Mouse (Mus musculus) myocyte (in vitro differentiated cells): ENCODE measurements around the gene Pramel1.

Experiments
- CEBPB ChIP-seq: IDR thresholded peaks from 2 replicates; pipeline ENCODE4 v1.6.1; 2011; ENCODE audit warnings: mild to moderate bottlenecking, moderate library complexity; ENCODE audit not compliant: poor library complexity, insufficient read depth, severe bottlenecking
- E2F4 ChIP-seq: IDR thresholded peaks from one replicate; pipeline ENCODE4 v1.6.1; 2011; ENCODE audit warnings: mild to moderate bottlenecking, control low read depth, moderate library complexity; ENCODE audit not compliant: insufficient read depth
- MAX ChIP-seq: IDR thresholded peaks from one replicate; pipeline ENCODE4 v1.6.1; 2011; ENCODE audit warnings: low read depth, mild to moderate bottlenecking, control low read depth
- MYOD1 ChIP-seq, 3 experiments: IDR thresholded peaks; one replicate each; pipeline ENCODE4 v1.6.1; 2011; ENCODE audit warnings: control low read depth in 2 of 3, low read depth in 2 of 3, mild to moderate bottlenecking in 2 of 3, moderate library complexity in 1 of 3; ENCODE audit not compliant: insufficient read length in 2 of 3, control insufficient read depth in 1 of 3
- MYOG ChIP-seq, 3 experiments: IDR thresholded peaks; one replicate each; pipeline ENCODE4 v1.6.1; 2011; ENCODE audit warnings: control low read depth in 2 of 3, low read depth in 2 of 3, mild to moderate bottlenecking in 2 of 3; ENCODE audit not compliant: insufficient read length in 2 of 3, control insufficient read depth in 1 of 3, insufficient read depth in 1 of 3
- POLR2A ChIP-seq: IDR thresholded peaks from one replicate; pipeline ENCODE4 v1.6.1; 2011; ENCODE audit warnings: low read depth, mild to moderate bottlenecking, control low read depth, moderate library complexity; ENCODE audit not compliant: insufficient read length
- POLR2AphosphoS2 ChIP-seq: IDR thresholded peaks from one replicate; pipeline ENCODE4 v1.6.1; 2011; ENCODE audit warnings: low read depth, control low read depth; ENCODE audit not compliant: insufficient read length
- REST ChIP-seq: IDR thresholded peaks from one replicate; pipeline ENCODE4 v1.6.1; 2011; ENCODE audit warnings: mild to moderate bottlenecking, control low read depth, moderate library complexity; ENCODE audit not compliant: insufficient read depth, insufficient read length
- SRF ChIP-seq: IDR thresholded peaks from one replicate; pipeline ENCODE4 v1.6.1; 2011; ENCODE audit warnings: low read depth; ENCODE audit not compliant: control insufficient read depth, insufficient read length
- TCF12 ChIP-seq: IDR thresholded peaks from one replicate; pipeline ENCODE4 v1.6.1; 2011; ENCODE audit warnings: mild to moderate bottlenecking, control low read depth; ENCODE audit not compliant: poor library complexity, insufficient read depth, severe bottlenecking
- TCF3 ChIP-seq: IDR thresholded peaks from one replicate; pipeline ENCODE4 v1.6.1; 2011; ENCODE audit warnings: low read depth, control low read depth; ENCODE audit not compliant: insufficient read length
- USF1 ChIP-seq: IDR thresholded peaks from one replicate; pipeline ENCODE4 v1.6.1; 2011; ENCODE audit warnings: low read depth, mild to moderate bottlenecking, control low read depth, moderate library complexity

DNA sequence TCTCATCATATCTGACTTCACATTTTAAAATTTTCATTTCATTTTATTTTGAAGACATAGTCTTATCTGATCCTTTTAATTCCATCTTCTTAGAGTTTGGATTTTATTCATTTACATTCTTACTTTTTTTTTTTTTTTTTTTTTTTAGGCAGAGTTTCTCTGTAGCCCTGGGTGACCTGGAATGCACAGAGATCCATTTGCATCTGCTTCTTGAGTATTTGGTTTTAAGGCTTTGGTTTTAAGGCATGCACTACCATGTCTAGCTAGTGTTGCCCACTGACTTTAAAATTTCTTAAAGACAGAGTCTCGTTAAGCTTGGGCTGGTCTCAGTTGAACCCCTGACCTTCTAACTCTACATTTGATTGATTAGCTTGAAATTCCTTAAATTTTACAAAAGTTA is 19.4 kb downstream of the Pramel1 start:
- TF ChIP-seq USF1 (no peak), POLR2A (no peak), E2F4 (no peak), POLR2AphosphoS2 (no peak), MYOG (IDR thresholded peaks at IDR 0.05; ENCODE audit: control insufficient read depth in 1 of 3, insufficient read depth in 1 of 3, insufficient read length in 2 of 3, low read depth in 2 of 3) (no peak), CEBPB (no peak), SRF (no peak), MYOD1 (IDR thresholded peaks at IDR 0.05; ENCODE audit: control insufficient read depth in 1 of 3, insufficient read length in 2 of 3, low read depth in 2 of 3) (no peak), TCF12 (no peak), TCF3 (no peak), MAX (no peak), REST (no peak)
